Mouse (Mus musculus) adrenal gland, adult 2 months (tissue): ENCODE measurements around the gene Ssx2ip. TPM values are rescaled to one million over a fixed set of nuclear protein-coding genes. Genes with fewer than 3 reads are reported as not detected.

Source experiments
- DNase-seq: peaks from one replicate; pipeline ENCODE4 v3.0.0; 2021
- polyA plus RNA-seq: library from polyadenylated mRNA; depleted of rRNA; stranded (reverse); fragments of >200 nt; gene quantifications from 2 replicates; pipeline ENCODE4 v1.2.3, GENCODE M21; 2012
- total RNA-seq, 2 experiments: library from RNA; stranded (reverse); gene quantifications; 2 replicates each; pipeline ENCODE4 v1.2.3; 2021

Gene Ssx2ip
- total and polyA plus RNA-seq, 3 experiments = 1.6 to 10.1 (median 5.1) TPM

- no peak for DNase-seq
Observed at GRCm38 (mm10) chr3:146435533-146435932, 31.1 kb downstream of the Ssx2ip start.

- DNase-seq = no peak
Observed at GRCm38 (mm10) chr3:146436114-146436513, 31.7 kb downstream of the Ssx2ip start.

- no peak for DNase-seq
Observed at GRCm38 (mm10) chr3:146440011-146440410, 35.6 kb downstream of the Ssx2ip start.

GRCm38 (mm10) chr3:146440422-146440821, 36.0 kb downstream of the Ssx2ip start:
- DNase-seq = no peak

GRCm38 (mm10) chr3:146442484-146442883, 38.0 kb downstream of the Ssx2ip start:
- DNase-seq = no peak

GRCm38 (mm10) chr3:146442936-146443335, 38.5 kb downstream of the Ssx2ip start:
- no peak for DNase-seq

- no peak for DNase-seq
Observed at GRCm38 (mm10) chr3:146443380-146443779, 38.9 kb downstream of the Ssx2ip start.

- no peak for DNase-seq
Observed at GRCm38 (mm10) chr3:146444880-146445279, 40.4 kb downstream of the Ssx2ip start.

- DNase-seq = no peak
Observed at GRCm38 (mm10) chr3:146447156-146447555, 42.7 kb downstream of the Ssx2ip start.

GRCm38 (mm10) chr3:146447598-146447997, 43.2 kb downstream of the Ssx2ip start:
- DNase-seq = peak; percentile 34

- DNase-seq = no peak
Observed at GRCm38 (mm10) chr3:146448372-146448771, 43.9 kb downstream of the Ssx2ip start.

- DNase-seq = no peak
Observed at GRCm38 (mm10) chr3:146448969-146449368, 44.5 kb downstream of the Ssx2ip start.

GRCm38 (mm10) chr3:146449745-146450250, 45.4 kb downstream of the Ssx2ip start, which contains the start of gene Ctbs:
Gene Ctbs (plus strand): TSS chr3:146449795.
- no peak for DNase-seq

- DNase-seq = peak; percentile 96
Observed at GRCm38 (mm10) chr3:146450371-146450841, 46.0 kb downstream of the Ssx2ip start.

GRCm38 (mm10) chr3:146451375-146451774, 46.9 kb downstream of the Ssx2ip start:
- DNase-seq = no peak

- DNase-seq = no peak
Observed at GRCm38 (mm10) chr3:146462939-146463338, 58.5 kb downstream of the Ssx2ip start.

- no peak for DNase-seq
Observed at GRCm38 (mm10) chr3:146469226-146469625, 64.8 kb downstream of the Ssx2ip start.

- no peak for DNase-seq
Observed at GRCm38 (mm10) chr3:146472657-146473056, 68.2 kb downstream of the Ssx2ip start.

- peak; percentile 17 for DNase-seq
Observed at GRCm38 (mm10) chr3:146473741-146474140, 69.3 kb downstream of the Ssx2ip start.

GRCm38 (mm10) chr3:146474428-146474827, 70.0 kb downstream of the Ssx2ip start:
- no peak for DNase-seq

GRCm38 (mm10) chr3:146482044-146482443, 77.6 kb downstream of the Ssx2ip start:
- no peak for DNase-seq

GRCm38 (mm10) chr3:146486464-146486863, 82.0 kb downstream of the Ssx2ip start:
- DNase-seq = no peak
